Mouse (Mus musculus) spleen, adult 12 weeks (tissue): ENCODE measurements at regions not wholly inside any gene's neighbourhood (a gene's known extent, or its start where the extent isn't known, plus 50 kb on each side); places are given as distances from the start of the nearest gene placed in this dataset.

ENCODE experiments used
- DNase-seq: peaks from one replicate; pipeline ENCODE4 v3.0.0; 2022; ENCODE audit warnings: low spot score

DNA sequence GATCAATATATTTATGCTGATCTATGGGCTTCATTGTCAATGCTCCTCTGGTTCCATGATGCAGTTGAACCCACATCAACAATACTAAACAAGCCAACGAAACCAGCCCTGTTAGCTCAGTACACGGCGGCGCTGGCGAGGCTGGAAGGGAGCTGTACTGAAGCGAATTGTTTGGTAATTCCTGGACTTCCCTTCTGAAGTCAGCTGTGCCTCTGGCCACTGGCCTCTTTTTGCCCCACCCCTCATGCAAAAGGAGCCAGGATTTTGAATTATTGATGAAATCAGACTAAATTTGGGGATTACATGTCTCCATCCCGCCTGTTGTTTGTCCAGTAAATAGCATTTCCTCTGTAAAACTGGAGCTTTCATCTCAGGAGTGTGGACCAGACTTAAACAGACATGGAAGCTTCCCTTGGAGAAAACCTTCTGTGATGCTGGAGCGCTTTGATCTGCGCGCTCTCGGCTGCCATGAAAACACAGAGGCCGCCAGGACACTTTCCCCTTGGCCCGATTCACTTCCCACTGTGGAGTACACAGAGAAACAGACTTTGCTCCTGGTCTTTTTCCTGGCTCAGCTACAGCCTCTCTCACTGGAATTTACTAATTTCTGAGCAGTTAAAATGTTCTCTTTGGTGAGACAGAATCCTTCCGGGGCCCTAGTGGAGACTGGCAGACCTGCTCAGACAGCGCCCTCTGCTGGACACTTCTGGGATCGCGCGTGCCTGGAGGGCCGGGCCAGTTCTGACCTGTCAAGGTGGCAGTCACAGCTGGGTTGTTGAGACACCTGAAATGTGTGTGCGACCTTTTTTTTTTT is 412.9 kb upstream of the Gm6657 start:
- peak; percentile 49 for DNase-seq

- no peak for DNase-seq
Observed at GRCm38 (mm10) chr12:77783909-77784308, 410.1 kb upstream of the Gm6657 start.

- no peak for DNase-seq
Observed at GRCm38 (mm10) chr12:77785647-77786046, 408.4 kb upstream of the Gm6657 start.

DNA sequence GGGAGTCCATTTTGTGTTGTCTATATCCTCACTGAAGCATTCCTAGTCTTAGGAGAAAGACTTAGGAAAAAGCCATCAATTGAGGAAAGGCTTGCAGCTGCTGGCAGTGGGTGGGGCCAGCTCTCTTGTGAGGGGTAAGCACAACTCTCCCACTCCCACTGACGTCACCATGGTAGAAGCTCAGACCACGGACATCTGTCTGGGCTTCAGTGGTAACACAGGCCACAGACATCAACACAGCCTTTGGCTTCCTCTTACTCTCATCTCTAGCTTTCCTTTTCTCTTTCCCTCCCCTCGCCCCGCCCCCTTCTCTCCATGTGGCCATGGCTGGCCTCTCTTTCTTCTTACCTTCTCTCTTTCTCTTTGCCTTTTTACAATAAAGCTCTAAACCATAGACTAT is 407.4 kb upstream of the Gm6657 start:
- no peak for DNase-seq

- DNase-seq = no peak
Observed at GRCm38 (mm10) chr12:77788273-77788672, 405.8 kb upstream of the Gm6657 start.

- no peak for DNase-seq
Observed at GRCm38 (mm10) chr12:77789427-77789826, 404.6 kb upstream of the Gm6657 start.

DNA sequence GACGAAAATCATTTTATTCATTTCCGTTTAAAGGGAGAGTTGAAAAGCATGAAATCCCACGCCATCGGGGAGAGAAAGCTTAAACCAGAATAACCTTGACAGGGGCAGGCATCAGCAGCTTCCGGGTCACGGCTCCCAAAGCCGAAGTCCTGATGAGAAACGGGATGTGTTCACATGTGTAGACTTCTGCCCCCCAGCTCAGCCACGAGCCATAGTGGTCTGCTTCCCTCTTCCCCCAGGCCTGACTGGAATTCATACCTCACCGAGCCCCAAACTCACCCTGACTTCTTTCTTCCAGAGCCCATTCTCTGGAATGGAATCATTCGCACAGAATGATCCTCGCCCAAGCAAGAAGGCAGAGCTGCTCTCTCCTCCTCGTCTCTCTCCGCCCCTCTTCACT is 404.2 kb upstream of the Gm6657 start:
- DNase-seq = no peak

DNA sequence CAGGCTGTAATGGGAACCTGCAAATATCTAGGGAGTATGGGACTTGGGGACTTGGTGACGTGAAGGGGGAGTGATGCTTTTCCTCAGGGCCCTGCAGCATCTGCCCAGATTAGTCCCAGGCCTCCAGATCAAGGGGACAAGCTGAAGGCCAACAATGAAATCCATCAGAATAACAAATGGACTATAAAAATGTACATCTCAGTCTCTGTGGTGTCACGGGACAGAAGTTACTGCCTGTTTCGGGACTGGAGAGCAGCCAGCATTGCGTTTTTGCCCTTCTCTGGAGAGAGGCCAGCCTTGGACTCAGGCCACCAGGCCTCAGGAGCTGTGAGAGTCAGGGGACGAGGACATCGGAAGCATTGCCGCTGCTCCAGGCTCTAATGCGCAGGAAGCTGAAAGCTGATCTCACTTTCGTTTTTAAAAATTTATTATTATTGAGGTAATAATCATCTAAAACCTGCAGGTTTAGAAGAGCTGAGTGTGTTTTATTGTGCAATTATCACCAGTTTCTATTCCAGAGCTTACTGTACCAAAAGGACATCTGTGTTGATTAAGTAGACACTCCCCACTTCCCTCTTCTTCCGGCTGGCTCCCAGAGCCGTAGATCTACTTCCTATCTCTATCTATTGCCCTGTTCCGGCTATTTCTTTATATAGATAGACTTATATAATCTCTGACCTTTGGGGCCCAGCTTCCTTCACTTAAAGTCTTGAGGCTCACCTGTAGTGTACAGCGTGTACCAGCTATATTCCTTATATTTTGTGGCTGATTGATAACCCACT is 403.0 kb upstream of the Gm6657 start:
- no peak for DNase-seq

GRCm38 (mm10) chr12:77798516-77798915 is 395.5 kb upstream of the Gm6657 start:
- no peak for DNase-seq

- no peak for DNase-seq
Observed at GRCm38 (mm10) chr12:77799134-77799770, 394.8 kb upstream of the Gm6657 start.

- DNase-seq = no peak
Observed at GRCm38 (mm10) chr12:77807674-77808073, 386.4 kb upstream of the Gm6657 start.

DNA sequence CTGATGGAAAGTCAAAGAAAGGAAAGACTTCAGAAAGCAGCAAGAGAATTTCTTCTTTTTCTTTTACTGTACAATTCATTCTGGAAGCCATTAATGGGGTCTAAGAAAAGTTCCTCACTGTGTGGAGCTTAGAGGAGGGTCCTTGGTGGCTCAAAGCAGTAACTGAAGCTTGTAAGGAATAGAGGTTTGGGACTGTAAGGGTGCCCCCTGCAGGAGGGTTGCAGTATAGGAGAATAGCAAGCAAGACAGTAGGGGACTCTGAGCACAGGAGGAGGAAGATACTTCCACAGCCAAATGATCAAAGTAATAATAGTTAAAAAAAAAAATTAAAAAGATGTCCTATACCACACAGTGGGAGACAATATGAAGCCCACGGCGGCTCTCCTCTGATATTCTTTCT is 382.8 kb upstream of the Gm6657 start:
- no peak for DNase-seq

DNA sequence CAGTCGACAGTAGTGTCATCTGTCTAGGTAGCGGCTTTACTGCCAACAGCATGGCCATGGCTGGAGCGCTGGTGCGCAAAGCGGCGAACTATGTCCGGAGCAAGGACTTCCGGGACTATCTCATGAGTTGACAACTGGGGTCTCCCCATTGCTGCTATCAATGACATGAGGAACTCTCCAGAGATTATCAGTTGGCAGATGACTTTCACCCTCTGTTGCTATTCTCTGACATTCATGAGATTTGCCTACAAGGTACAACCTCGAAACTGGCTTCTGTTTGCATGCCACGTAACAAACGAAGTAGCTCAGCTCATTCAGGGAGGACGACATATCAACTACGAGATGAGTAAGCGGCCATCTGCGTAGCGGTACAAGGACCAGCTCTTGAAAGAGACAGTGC is 374.6 kb upstream of the Gm6657 start:
- DNase-seq = no peak

GRCm38 (mm10) chr12:77823381-77824030 is 370.5 kb upstream of the Gm6657 start:
- no peak for DNase-seq

DNA sequence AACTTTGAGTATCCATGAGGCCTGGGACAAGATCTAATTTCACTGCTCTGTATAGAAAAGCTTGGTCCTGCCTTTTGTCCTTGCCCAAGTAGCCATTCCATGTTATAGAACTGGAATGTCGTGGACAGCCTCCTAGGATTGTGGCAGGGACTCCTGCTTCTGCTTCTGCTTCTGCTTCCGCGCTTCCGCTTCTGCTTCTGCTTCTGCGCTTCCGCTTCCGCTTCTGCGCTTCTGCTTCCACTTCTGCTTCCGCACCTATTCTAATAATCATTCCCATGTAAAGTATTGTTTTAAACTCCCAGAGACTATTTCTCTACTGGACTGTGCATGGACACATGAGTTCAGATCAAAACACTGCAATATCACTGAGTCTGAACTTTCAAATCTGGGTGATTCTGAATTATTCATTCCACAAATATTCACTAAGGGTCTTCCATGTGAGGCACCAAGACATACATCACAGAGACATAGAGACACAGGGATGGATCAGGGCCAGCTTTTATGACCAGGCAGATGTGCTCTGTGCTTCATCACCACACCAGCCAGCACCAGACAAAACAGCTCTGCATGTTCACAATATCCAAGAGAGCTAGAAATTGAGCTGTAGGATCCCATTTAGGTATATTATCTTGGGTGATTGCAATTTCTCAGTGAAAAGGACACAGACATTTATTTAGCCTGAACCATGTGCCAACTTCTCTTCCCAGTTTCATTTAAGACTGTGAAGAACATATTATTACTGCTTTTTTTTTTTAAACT is 360.5 kb upstream of the Gm6657 start:
- no peak for DNase-seq

DNA sequence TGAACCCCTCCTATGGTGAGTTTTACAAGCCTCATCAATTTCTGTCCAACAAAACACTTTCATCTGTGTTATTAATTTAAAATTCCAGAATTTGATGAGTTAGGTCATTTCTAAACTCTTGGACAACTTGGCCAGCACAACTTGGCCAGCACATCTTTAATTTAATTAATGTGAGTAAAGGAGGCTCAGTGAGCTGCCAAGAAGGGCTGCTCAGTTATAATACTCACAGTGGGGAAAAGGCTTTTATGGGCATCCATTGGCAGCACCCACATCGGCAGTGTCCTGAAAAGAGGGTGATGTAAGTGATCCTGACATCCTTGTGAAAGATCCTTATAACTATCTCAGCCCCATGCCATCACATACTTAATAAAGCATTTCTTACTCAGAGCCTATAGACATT is 359.2 kb upstream of the Gm6657 start:
- DNase-seq = no peak

DNA sequence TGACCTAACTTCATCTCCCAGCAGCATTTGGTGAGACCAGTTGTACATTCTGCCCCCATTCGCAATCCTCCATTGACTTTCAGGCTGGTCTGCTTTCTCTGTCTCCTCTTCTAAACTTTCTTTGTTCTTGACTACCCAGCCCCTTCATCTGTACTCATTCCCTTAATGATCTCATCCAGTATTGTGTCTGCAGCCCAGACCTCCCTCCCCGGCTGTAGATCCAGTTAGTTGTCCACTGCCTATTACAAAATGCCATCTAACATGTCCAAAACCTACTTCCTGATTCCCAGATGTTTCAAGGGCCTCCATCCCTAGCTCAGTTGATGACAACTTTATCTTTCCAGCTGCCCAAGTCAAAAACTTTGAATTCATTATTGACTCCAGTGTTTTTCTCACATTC is 357.8 kb upstream of the Gm6657 start:
- DNase-seq = no peak

- DNase-seq = no peak
Observed at GRCm38 (mm10) chr12:77841844-77842415, 352.1 kb upstream of the Gm6657 start.

- DNase-seq = no peak
Observed at GRCm38 (mm10) chr12:77852595-77853577, 341.2 kb upstream of the Gm6657 start.
